Comparison of ENCODE assay signal across 14 mouse cellular contexts in genomic region chr9:13506956-13507821, GRCm38 (mm10).
A peak's percentile ranks its signal among the peaks of the same experiment; 100 is the strongest.
DNase-seq lines count a peak whose midpoint lies in the region; ATAC-seq lines count a peak whose summit lies in the region.
"Had no signal": no experiment of that assay in that cellular context is flagged by ENCODE, and none has a peak within 500 bp of the region (broad histone marks: within the 10 kb centered on the region; RNA-seq: fewer than 3 reads in every experiment).

No protein-coding gene starts in this region.

- peak; percentile 66 for DNase-seq in intestine, embryonic 14.5 days (ENCODE audit: low spot score)
- peak; percentile 61 for DNase-seq in forelimb bud, embryonic 11.5 days (ENCODE audit: low read depth, low spot score)
- DNase-seq in lung, postnatal 25 days (ENCODE audit: low spot score) = peak; percentile 64
- DNase-seq in left cerebral cortex, postnatal 36 days (ENCODE audit: low spot score in 2 of 2) = no peak
- no peak for DNase-seq in gastrocnemius, postnatal 4 days (ENCODE audit: low spot score in 2 of 2)
- no peak for DNase-seq in thymus, postnatal 10 days (ENCODE audit: low spot score in 2 of 2)
- DNase-seq: adrenal gland, postnatal 25 days; cerebellum, adult 2 months; gastrocnemius, postnatal 10 days had no signal

- ATAC-seq in intestine, embryonic 14.5 days (replicated peaks; ENCODE audit: low FRiP score, low TSS enrichment, low read depth) = 0 out of 2 replicates have a peak, but pooled peaks have one; percentile 36
- ATAC-seq in intestine, embryonic 16.5 days = no peak
- peak; percentile 62 for ATAC-seq in kidney, embryonic 15.5 days (replicated peaks; ENCODE audit: low FRiP score)
- ATAC-seq: intestine, postnatal 0 days had no signal

- no peaks in the 10 kb centered on the region for H3K36me3 ChIP-seq in intestine, embryonic 14.5 days (ENCODE audit: control insufficient read depth, insufficient read depth, low read length)
- H3K36me3 ChIP-seq in intestine, embryonic 16.5 days (ENCODE audit: control insufficient read depth, insufficient read depth, low read length) = no peaks in the 10 kb centered on the region
- H3K36me3 ChIP-seq in kidney, embryonic 15.5 days = no peaks in the 10 kb centered on the region
- H3K36me3 ChIP-seq: limb, embryonic 12.5 days had no signal

- no peak overlapping the region for H3K27ac ChIP-seq in intestine, embryonic 14.5 days (ENCODE audit: low read depth)
- no peak overlapping the region for H3K27ac ChIP-seq in intestine, embryonic 16.5 days (ENCODE audit: low read length)
- H3K27ac ChIP-seq in kidney, embryonic 15.5 days = peak overlapping the region; percentile 70
- H3K27ac ChIP-seq: limb, embryonic 12.5 days had no signal

- H3K4me3 ChIP-seq in intestine, embryonic 14.5 days (ENCODE audit: low read depth, low read length) = no peak overlapping the region
- H3K4me3 ChIP-seq in intestine, embryonic 16.5 days (ENCODE audit: low read length) = no peak overlapping the region
- H3K4me3 ChIP-seq in kidney, embryonic 15.5 days (replicated peaks) = no peak overlapping the region
- H3K4me3 ChIP-seq: erythroblast, embryonic 14.5 days; limb, embryonic 12.5 days had no signal

- intact Hi-C loops in left cerebral cortex, postnatal 36 days (cut with DNase I) = no loop called here

- H3K9me3 ChIP-seq in intestine, embryonic 14.5 days (ENCODE audit: control insufficient read depth, low read length) = no peaks in the 10 kb centered on the region
- H3K9me3 ChIP-seq in intestine, embryonic 16.5 days (ENCODE audit: control insufficient read depth, low read length) = no peaks in the 10 kb centered on the region
- H3K9me3 ChIP-seq in kidney, embryonic 15.5 days (replicated peaks) = no peaks in the 10 kb centered on the region
- H3K9me3 ChIP-seq: limb, embryonic 12.5 days had no signal

- 32% methylated on average over 6 of the region's 6 CpGs for WGBS in intestine, embryonic 14.5 days
- WGBS in intestine, embryonic 16.5 days = 49% methylated on average over 6 of the region's 6 CpGs
- 27% methylated on average over 6 of the region's 6 CpGs for WGBS in kidney, embryonic 15.5 days

- no peak overlapping the region for H3K4me2 ChIP-seq in intestine, embryonic 14.5 days (ENCODE audit: low read length)
- H3K4me2 ChIP-seq in intestine, embryonic 16.5 days (ENCODE audit: low read depth, low read length) = no peak overlapping the region
- no peak overlapping the region for H3K4me2 ChIP-seq in kidney, embryonic 15.5 days
- H3K4me2 ChIP-seq: limb, embryonic 12.5 days had no signal

- H3K4me1 ChIP-seq in intestine, embryonic 14.5 days (replicated peaks; ENCODE audit: control insufficient read depth, insufficient read depth, low read length) = peaks cover 11% of the 10 kb centered on the region; the same call in 1 of the 2 replicates
- H3K4me1 ChIP-seq in intestine, embryonic 16.5 days (ENCODE audit: control insufficient read depth, insufficient read depth, low read length) = no peaks in the 10 kb centered on the region
- H3K4me1 ChIP-seq in kidney, embryonic 15.5 days = peaks cover 47% of the 10 kb centered on the region

- no peaks in the 10 kb centered on the region for H3K27me3 ChIP-seq in intestine, embryonic 14.5 days (replicated peaks; ENCODE audit: control insufficient read depth, insufficient read depth, low read length)
- H3K27me3 ChIP-seq in intestine, embryonic 16.5 days (replicated peaks; ENCODE audit: control insufficient read depth, insufficient read depth, low read length) = no peaks in the 10 kb centered on the region
- H3K27me3 ChIP-seq in kidney, embryonic 15.5 days = no peaks in the 10 kb centered on the region
- H3K27me3 ChIP-seq: limb, embryonic 12.5 days had no signal

- no peak overlapping the region for H3K9ac ChIP-seq in intestine, embryonic 14.5 days (ENCODE audit: low read length)
- no peak overlapping the region for H3K9ac ChIP-seq in intestine, embryonic 16.5 days (ENCODE audit: low read depth, low read length)
- H3K9ac ChIP-seq in kidney, embryonic 15.5 days = no peak overlapping the region
- H3K9ac ChIP-seq: limb, embryonic 12.5 days had no signal

Comparison
In these comparisons a context has a peak if more than half of its experiments do, and no peak if none do; other contexts are left out.
1. DNase-seq: peak in intestine, embryonic 14.5 days (single experiment), forelimb bud, embryonic 11.5 days (single experiment) and lung, postnatal 25 days (single experiment); none in left cerebral cortex, postnatal 36 days (0 of 2), gastrocnemius, postnatal 4 days (0 of 2) and thymus, postnatal 10 days (0 of 2).